Mouse (Mus musculus): ENCODE data around the gene Gm9821. TPM values are rescaled to one million over a fixed set of nuclear protein-coding genes. Genes with fewer than 3 reads are reported as not detected.

Gene Gm9821
- polyA plus RNA-seq, 1 experiment = not detected

GRCm38 (mm10) chr2:91913328-91914110, 32.0 kb upstream of the Gm9821 start:
- Histone ChIP-seq H3K4me3 (replicated peaks) (no peak overlapping the region), H3K4me1 (ENCODE audit: control insufficient read depth) (peaks cover 44% of the 10 kb centered on the region), H3K36me3 (ENCODE audit: control insufficient read depth) (peaks cover 88% of the 10 kb centered on the region), H3K27me3 (ENCODE audit: control insufficient read depth) (no peaks in the 10 kb centered on the region), H3K9me3 (ENCODE audit: control insufficient read depth, low read length) (no peaks in the 10 kb centered on the region)
- TF ChIP-seq GATA1 (IDR thresholded peaks at IDR 0.05; ENCODE audit: low read length) (no peak), TAL1 (IDR thresholded peaks at IDR 0.05; ENCODE audit: low read length) (no peak)

- TF ChIP-seq TAL1 (IDR thresholded peaks at IDR 0.05; ENCODE audit: low read length) (no peak), GATA1 (IDR thresholded peaks at IDR 0.05; ENCODE audit: low read length) (no peak)
- peaks cover 48% of the 10 kb centered on the region for H3K4me1 ChIP-seq (ENCODE audit: control insufficient read depth)
- H3K4me3 ChIP-seq (replicated peaks) = no peak overlapping the region
These were observed 29.0 kb upstream of the Gm9821 start for GRCm38 (mm10) chr2:91916346-91916977.

GRCm38 (mm10) chr2:91917096-91917495, 28.4 kb upstream of the Gm9821 start:
- peaks cover 65% of the 10 kb centered on the region for H3K36me3 ChIP-seq (ENCODE audit: control insufficient read depth)
- peaks cover 54% of the 10 kb centered on the region for H3K4me1 ChIP-seq (ENCODE audit: control insufficient read depth)
- no peaks in the 10 kb centered on the region; the same call in 1 of the 2 replicates for H3K9me3 ChIP-seq (ENCODE audit: control insufficient read depth, low read length)
- peaks cover 22% of the 10 kb centered on the region for H3K27me3 ChIP-seq (ENCODE audit: control insufficient read depth)
- TF ChIP-seq GATA1 (IDR thresholded peaks at IDR 0.05; ENCODE audit: low read length) (no peak), TAL1 (IDR thresholded peaks at IDR 0.05; ENCODE audit: low read length) (no peak)
- no peak overlapping the region for H3K4me3 ChIP-seq (replicated peaks)

More at GRCm38 (mm10) chr2:91916346-91916977, 29.0 kb upstream of the Gm9821 start:
- no peaks in the 10 kb centered on the region; the same call in 1 of the 2 replicates for H3K9me3 ChIP-seq (ENCODE audit: control insufficient read depth, low read length)
- peaks cover 71% of the 10 kb centered on the region for H3K36me3 ChIP-seq (ENCODE audit: control insufficient read depth)
- H3K27me3 ChIP-seq (ENCODE audit: control insufficient read depth) = peaks cover 15% of the 10 kb centered on the region

- no peak overlapping the region for H3K4me3 ChIP-seq (replicated peaks)
- TF ChIP-seq TAL1 (IDR thresholded peaks at IDR 0.05; ENCODE audit: low read length) (no peak), GATA1 (IDR thresholded peaks at IDR 0.05; ENCODE audit: low read length) (no peak)
- peaks cover 49% of the 10 kb centered on the region for H3K4me1 ChIP-seq (ENCODE audit: control insufficient read depth)
- H3K27me3 ChIP-seq (ENCODE audit: control insufficient read depth) = peaks cover 52% of the 10 kb centered on the region
- H3K36me3 ChIP-seq (ENCODE audit: control insufficient read depth) = peaks cover 36% of the 10 kb centered on the region
- H3K9me3 ChIP-seq (ENCODE audit: control insufficient read depth, low read length) = no peaks in the 10 kb centered on the region; the same call in 1 of the 2 replicates
These were observed 25.4 kb upstream of the Gm9821 start for GRCm38 (mm10) chr2:91920130-91920529.

- TF ChIP-seq TAL1 (IDR thresholded peaks at IDR 0.05; ENCODE audit: low read length) (no peak), GATA1 (IDR thresholded peaks at IDR 0.05; ENCODE audit: low read length) (no peak)
- Histone ChIP-seq H3K36me3 (ENCODE audit: control insufficient read depth) (peaks cover 26% of the 10 kb centered on the region), H3K27me3 (ENCODE audit: control insufficient read depth) (peaks cover 62% of the 10 kb centered on the region), H3K4me3 (replicated peaks) (peak overlapping the region; percentile 47), H3K9me3 (ENCODE audit: control insufficient read depth, low read length) (no peaks in the 10 kb centered on the region; the same call in 1 of the 2 replicates), H3K4me1 (ENCODE audit: control insufficient read depth) (peaks cover 39% of the 10 kb centered on the region)
These were observed 24.2 kb upstream of the Gm9821 start for GRCm38 (mm10) chr2:91921181-91921789.

GRCm38 (mm10) chr2:91921790-91922570, 23.5 kb upstream of the Gm9821 start:
- Histone ChIP-seq H3K9me3 (ENCODE audit: control insufficient read depth, low read length) (no peaks in the 10 kb centered on the region; the same call in 1 of the 2 replicates), H3K4me3 (replicated peaks) (peak overlapping the region; percentile 47), H3K36me3 (ENCODE audit: control insufficient read depth) (peaks cover 19% of the 10 kb centered on the region), H3K27me3 (ENCODE audit: control insufficient read depth) (peaks cover 65% of the 10 kb centered on the region), H3K4me1 (ENCODE audit: control insufficient read depth) (peaks cover 33% of the 10 kb centered on the region)
- no peak for TF ChIP-seq TAL1 (IDR thresholded peaks at IDR 0.05; ENCODE audit: low read length)
- TF ChIP-seq GATA1 (IDR thresholded peaks at IDR 0.05; ENCODE audit: low read length) = no peak

GRCm38 (mm10) chr2:91922586-91923414, 22.7 kb upstream of the Gm9821 start:
- Histone ChIP-seq H3K4me1 (ENCODE audit: control insufficient read depth) (peaks cover 32% of the 10 kb centered on the region), H3K27me3 (ENCODE audit: control insufficient read depth) (peaks cover 71% of the 10 kb centered on the region), H3K36me3 (ENCODE audit: control insufficient read depth) (peaks cover 11% of the 10 kb centered on the region)

More at GRCm38 (mm10) chr2:91922586-91923414, 22.7 kb upstream of the Gm9821 start:
- no peak for TF ChIP-seq GATA1 (IDR thresholded peaks at IDR 0.05; ENCODE audit: low read length)
- TF ChIP-seq TAL1 (IDR thresholded peaks at IDR 0.05; ENCODE audit: low read length) = no peak
- Histone ChIP-seq H3K4me3 (replicated peaks) (no peak overlapping the region), H3K9me3 (ENCODE audit: control insufficient read depth, low read length) (no peaks in the 10 kb centered on the region; the same call in 1 of the 2 replicates)
